Mouse (Mus musculus): ENCODE measurements around the gene Ppm1l. TPM values are rescaled to one million over a fixed set of nuclear protein-coding genes. Genes with fewer than 3 reads are reported as not detected.
"Not testable (repeated sequence)": the region's sequence is repeated elsewhere in the genome, so short reads cannot be mapped to it uniquely, and the experiment has no call there.

The Ppm1l gene
- polyA plus RNA-seq, 1 experiment from 2014 or later, result 8.3 TPM

DNA sequence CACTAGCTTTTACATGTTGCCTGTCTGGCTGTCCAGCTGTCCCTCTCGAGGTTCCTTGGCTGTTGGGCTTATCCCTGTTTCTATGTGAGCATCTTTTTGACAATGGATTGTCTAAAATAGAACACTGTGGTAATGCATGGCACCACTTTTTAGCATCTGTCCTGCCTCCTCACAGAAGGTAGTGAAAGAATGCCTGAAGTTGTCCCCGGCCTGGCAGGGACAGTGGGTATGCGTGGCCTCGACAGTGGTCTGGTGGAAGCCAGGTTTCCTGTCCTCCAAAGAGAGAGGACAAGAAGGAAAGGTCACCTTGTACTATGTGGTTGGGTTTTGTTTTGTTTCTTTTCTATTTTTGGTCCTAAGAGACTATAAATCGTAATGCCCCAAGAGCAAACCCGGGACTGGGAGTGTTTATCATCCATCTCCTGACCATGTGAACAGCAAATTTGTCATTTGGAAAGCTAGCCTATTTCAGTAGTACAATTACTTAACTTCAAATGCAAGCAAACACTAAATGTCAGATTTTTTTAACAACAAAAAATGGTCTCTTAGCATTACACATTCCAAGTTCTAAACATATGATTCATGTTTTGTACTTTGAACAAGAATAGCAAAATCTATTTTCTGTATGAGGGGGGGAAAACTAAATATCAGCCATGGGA lies 242.8 kb downstream of the Ppm1l start:
- H3K27ac ChIP-seq, result no peak overlapping the region
- H3K9me3 ChIP-seq, result no peaks in the 10 kb centered on the region
- peaks cover 8% of the 10 kb centered on the region; the same call in 1 of the 2 replicates for H3K4me1 ChIP-seq
- no peak for ATAC-seq (ENCODE audit: insufficient number of reproducible peaks, insufficient read depth, low FRiP score, low TSS enrichment, low read depth)
- H3K27me3 ChIP-seq, result no peaks in the 10 kb centered on the region
- H3K36me3 ChIP-seq, result no peaks in the 10 kb centered on the region
- WGBS, result 84% methylated on average over 6 of the region's 6 CpGs
- no peak overlapping the region for H3K4me2 ChIP-seq
- H3K9ac ChIP-seq, result no peak overlapping the region
- H3K4me3 ChIP-seq, result no peak overlapping the region

DNA sequence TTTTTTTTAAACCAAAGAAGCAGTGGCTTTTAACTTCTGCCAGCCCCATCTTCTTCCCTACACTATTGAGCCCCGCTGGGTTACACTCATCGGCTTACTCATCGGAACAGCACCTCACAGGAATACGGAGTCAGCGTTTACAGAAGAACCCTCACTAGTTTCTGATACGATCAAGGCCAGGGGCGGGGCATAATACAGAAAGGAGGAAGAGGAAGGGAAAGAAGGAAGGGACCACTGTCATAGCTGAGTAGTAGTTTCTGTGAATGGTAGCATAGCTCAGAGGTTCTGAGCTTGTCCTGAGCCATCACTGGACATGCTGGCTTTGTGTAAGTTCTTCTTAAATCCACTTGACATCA lies 243.3 kb downstream of the Ppm1l start:
- WGBS, result 92% methylated on average over 7 of the region's 7 CpGs
- H3K27me3 ChIP-seq, result no peaks in the 10 kb centered on the region
- H3K4me2 ChIP-seq, result no peak overlapping the region
- H3K36me3 ChIP-seq, result no peaks in the 10 kb centered on the region
- H3K27ac ChIP-seq, result no peak overlapping the region
- ATAC-seq (ENCODE audit: insufficient number of reproducible peaks, insufficient read depth, low FRiP score, low TSS enrichment, low read depth), result no peak
- no peak overlapping the region for H3K4me3 ChIP-seq
- H3K9me3 ChIP-seq, result no peaks in the 10 kb centered on the region
- peaks cover 8% of the 10 kb centered on the region; the same call in 1 of the 2 replicates for H3K4me1 ChIP-seq
- no peak overlapping the region for H3K9ac ChIP-seq

GRCm38 (mm10) chr3:69561686-69562085 lies 245.0 kb downstream of the Ppm1l start:
- Histone ChIP-seq H3K4me3 (no peak overlapping the region), H3K27ac (no peak overlapping the region), H3K36me3 (no peaks in the 10 kb centered on the region), H3K4me2 (no peak overlapping the region), H3K9me3 (no peaks in the 10 kb centered on the region), H3K9ac (no peak overlapping the region), H3K4me1 (peaks cover 8% of the 10 kb centered on the region; the same call in 1 of the 2 replicates), H3K27me3 (no peaks in the 10 kb centered on the region)
- 69% methylated on average over 5 of the region's 5 CpGs for WGBS
- no peak for ATAC-seq (ENCODE audit: insufficient number of reproducible peaks, insufficient read depth, low FRiP score, low TSS enrichment, low read depth)

DNA sequence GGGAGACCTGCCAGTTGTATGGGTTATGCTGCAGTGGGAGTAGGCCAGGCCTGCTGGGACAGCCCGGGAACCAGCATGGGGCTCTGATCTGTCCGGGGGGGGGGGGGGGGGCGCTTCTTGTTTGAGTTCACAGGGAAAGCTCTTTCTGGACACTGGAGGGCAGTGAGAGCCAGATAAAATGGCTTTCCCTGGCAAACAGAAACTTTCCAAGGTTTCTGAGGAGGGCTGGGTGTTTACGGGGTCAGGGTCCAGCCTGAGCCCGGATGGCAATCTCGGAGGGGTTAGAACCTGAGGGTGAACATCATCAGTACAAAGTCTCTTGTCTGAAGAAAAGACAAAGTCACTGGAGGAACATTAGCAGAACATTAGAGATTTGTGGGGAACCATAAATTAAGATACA lies 246.7 kb downstream of the Ppm1l start:
- 0 out of 2 replicates have a peak, but pooled peaks cover 4% of the 10 kb centered on the region for H3K4me1 ChIP-seq
- no peaks in the 10 kb centered on the region for H3K36me3 ChIP-seq
- no peak overlapping the region for H3K4me3 ChIP-seq
- H3K4me2 ChIP-seq, result no peak overlapping the region
- no peaks in the 10 kb centered on the region for H3K27me3 ChIP-seq
- H3K9me3 ChIP-seq, result no peaks in the 10 kb centered on the region
- WGBS, result 79% methylated on average over 6 of the region's 6 CpGs
- no peak overlapping the region for H3K9ac ChIP-seq
- no peak overlapping the region for H3K27ac ChIP-seq
- no peak for ATAC-seq (ENCODE audit: insufficient number of reproducible peaks, insufficient read depth, low FRiP score, low TSS enrichment, low read depth)

- WGBS, result 85% methylated on average over 1 of the region's 1 CpGs
Measured at GRCm38 (mm10) chr3:69565586-69565985, 248.9 kb downstream of the Ppm1l start.

DNA sequence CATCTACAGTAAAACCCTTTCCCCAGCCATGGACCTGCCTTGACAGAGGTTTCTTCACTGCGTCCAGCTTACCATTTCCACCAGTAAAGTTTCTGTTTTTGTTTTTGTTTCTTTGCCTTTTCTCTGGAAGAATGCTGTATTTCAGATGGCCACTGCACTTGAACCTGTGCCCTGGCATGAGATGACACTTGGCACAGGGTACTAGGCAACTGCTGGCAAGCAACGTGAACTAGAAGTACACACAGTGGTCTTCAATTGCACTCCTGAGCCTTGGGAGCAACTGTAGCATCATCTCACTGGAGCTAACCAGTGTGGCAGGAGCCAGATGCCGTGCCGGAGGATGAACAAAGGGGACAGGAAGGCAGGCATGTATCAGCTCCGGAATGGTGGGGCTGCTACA lies 255.9 kb downstream of the Ppm1l start:
- no peak overlapping the region for H3K9ac ChIP-seq
- H3K9me3 ChIP-seq, result no peaks in the 10 kb centered on the region
- no peaks in the 10 kb centered on the region for H3K27me3 ChIP-seq
- no peaks in the 10 kb centered on the region for H3K4me1 ChIP-seq
- no peak for ATAC-seq (ENCODE audit: insufficient number of reproducible peaks, insufficient read depth, low FRiP score, low TSS enrichment, low read depth)
- peaks cover 30% of the 10 kb centered on the region for H3K36me3 ChIP-seq
- 91% methylated on average over 5 of the region's 5 CpGs for WGBS
- no peak overlapping the region for H3K4me3 ChIP-seq
- H3K4me2 ChIP-seq, result no peak overlapping the region
- no peak overlapping the region for H3K27ac ChIP-seq

More at GRCm38 (mm10) chr3:69565586-69565985, 248.9 kb downstream of the Ppm1l start:
- not testable (repeated sequence) for H3K4me3 ChIP-seq; H3K27ac ChIP-seq; H3K36me3 ChIP-seq; H3K9ac ChIP-seq; ATAC-seq (ENCODE audit: insufficient number of reproducible peaks, insufficient read depth, low FRiP score, low TSS enrichment, low read depth); H3K27me3 ChIP-seq; H3K9me3 ChIP-seq; H3K4me1 ChIP-seq; H3K4me2 ChIP-seq

- Histone ChIP-seq H3K9ac (no peak overlapping the region), H3K27me3 (no peaks in the 10 kb centered on the region), H3K4me1 (no peaks in the 10 kb centered on the region), H3K9me3 (no peaks in the 10 kb centered on the region), H3K4me2 (no peak overlapping the region), H3K4me3 (no peak overlapping the region), H3K27ac (no peak overlapping the region), H3K36me3 (peaks cover 42% of the 10 kb centered on the region)
- WGBS, result 94% methylated on average over 11 of the region's 11 CpGs
- no peak for ATAC-seq (ENCODE audit: insufficient number of reproducible peaks, insufficient read depth, low FRiP score, low TSS enrichment, low read depth)
Measured at GRCm38 (mm10) chr3:69575577-69575976, 258.9 kb downstream of the Ppm1l start.

GRCm38 (mm10) chr3:69576715-69577114 lies 260.1 kb downstream of the Ppm1l start:
- H3K4me1 ChIP-seq, result no peaks in the 10 kb centered on the region
- no peak overlapping the region for H3K4me3 ChIP-seq
- H3K9me3 ChIP-seq, result no peaks in the 10 kb centered on the region
- H3K27ac ChIP-seq, result no peak overlapping the region
- H3K9ac ChIP-seq, result no peak overlapping the region
- peaks cover 42% of the 10 kb centered on the region for H3K36me3 ChIP-seq
- ATAC-seq (ENCODE audit: insufficient number of reproducible peaks, insufficient read depth, low FRiP score, low TSS enrichment, low read depth), result no peak
- no peaks in the 10 kb centered on the region for H3K27me3 ChIP-seq
- 82% methylated on average over 3 of the region's 3 CpGs for WGBS
- H3K4me2 ChIP-seq, result no peak overlapping the region

GRCm38 (mm10) chr3:69578791-69579190 lies 262.1 kb downstream of the Ppm1l start:
- Histone ChIP-seq H3K27ac (no peak overlapping the region), H3K27me3 (no peaks in the 10 kb centered on the region), H3K9me3 (no peaks in the 10 kb centered on the region), H3K4me2 (no peak overlapping the region), H3K4me1 (no peaks in the 10 kb centered on the region), H3K36me3 (peaks cover 45% of the 10 kb centered on the region), H3K4me3 (no peak overlapping the region), H3K9ac (no peak overlapping the region)
- no peak for ATAC-seq (ENCODE audit: insufficient number of reproducible peaks, insufficient read depth, low FRiP score, low TSS enrichment, low read depth)
- 100% methylated on average over 1 of the region's 1 CpGs for WGBS

DNA sequence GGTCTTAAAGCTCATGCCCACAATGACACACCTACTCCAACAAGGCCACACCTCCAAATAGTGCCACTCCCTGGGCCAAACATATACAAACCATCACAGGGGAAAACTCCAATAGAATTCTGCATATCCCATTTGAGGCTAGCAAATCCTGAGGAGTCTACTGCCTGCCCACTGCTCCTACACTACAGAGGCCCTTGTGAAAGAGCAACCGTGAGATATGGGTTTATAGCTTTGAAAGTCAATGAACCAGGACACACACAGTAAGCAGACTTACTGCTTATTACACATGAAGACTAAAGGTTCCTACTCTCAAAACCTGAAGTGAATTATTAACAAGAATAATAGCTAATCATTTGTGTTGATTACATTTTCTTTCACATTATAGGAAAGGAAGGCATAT lies 267.1 kb downstream of the Ppm1l start:
- 85% methylated on average over 1 of the region's 1 CpGs for WGBS
- peaks cover 13% of the 10 kb centered on the region for H3K36me3 ChIP-seq
- H3K9ac ChIP-seq, result no peak overlapping the region
- no peak overlapping the region for H3K4me2 ChIP-seq
- ATAC-seq (ENCODE audit: insufficient number of reproducible peaks, insufficient read depth, low FRiP score, low TSS enrichment, low read depth), result no peak
- H3K27me3 ChIP-seq, result no peaks in the 10 kb centered on the region
- H3K9me3 ChIP-seq, result no peaks in the 10 kb centered on the region
- H3K4me3 ChIP-seq, result no peak overlapping the region
- peaks cover 9% of the 10 kb centered on the region for H3K4me1 ChIP-seq
- no peak overlapping the region for H3K27ac ChIP-seq

DNA sequence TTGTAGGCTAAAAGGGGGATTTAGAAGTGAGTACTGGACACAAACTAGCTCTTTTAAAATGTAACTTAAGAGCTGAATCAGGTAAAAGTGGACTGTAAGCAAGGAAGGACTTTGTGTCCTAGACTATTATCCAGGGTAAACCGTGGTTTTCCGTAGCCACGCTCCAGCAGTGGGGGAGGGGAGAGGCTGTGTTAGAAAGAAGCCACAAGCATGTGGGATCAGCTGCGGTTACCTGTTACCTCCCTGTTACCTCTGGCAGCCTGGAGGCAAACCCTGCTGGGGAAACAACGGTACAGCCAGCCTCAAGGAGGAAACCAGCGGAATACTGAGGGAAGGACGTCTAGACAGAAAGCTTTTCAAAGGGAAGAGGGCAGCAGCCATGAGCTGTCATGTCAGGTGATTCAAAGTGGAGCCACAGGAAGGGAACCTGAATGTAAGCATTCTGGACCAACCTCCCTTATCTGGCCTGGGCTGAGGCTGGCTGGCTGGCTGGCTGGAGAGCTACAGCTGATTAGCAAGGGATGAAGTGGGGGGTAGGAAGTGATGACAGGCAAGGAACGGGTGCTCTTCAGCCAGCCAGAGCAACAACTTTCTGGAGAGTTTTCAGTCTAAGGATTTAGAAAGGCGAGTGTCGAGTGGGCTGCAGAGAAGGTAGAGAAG lies 271.6 kb downstream of the Ppm1l start:
- WGBS, result 31% methylated on average over 10 of the region's 10 CpGs
- Histone ChIP-seq H3K4me1 (peaks cover 9% of the 10 kb centered on the region), H3K4me2 (no peak overlapping the region), H3K27me3 (no peaks in the 10 kb centered on the region), H3K9me3 (peaks cover 4% of the 10 kb centered on the region; the same call in 1 of the 2 replicates), H3K9ac (no peak overlapping the region; the same call in 1 of the 2 replicates), H3K36me3 (peaks cover 7% of the 10 kb centered on the region), H3K27ac (no peak overlapping the region), H3K4me3 (no peak overlapping the region)
- ATAC-seq (ENCODE audit: insufficient number of reproducible peaks, insufficient read depth, low FRiP score, low TSS enrichment, low read depth), result no peak

GRCm38 (mm10) chr3:69593426-69593825 lies 276.8 kb downstream of the Ppm1l start:
- no peak overlapping the region for H3K4me3 ChIP-seq
- no peak overlapping the region for H3K27ac ChIP-seq
- H3K4me1 ChIP-seq, result peaks cover 8% of the 10 kb centered on the region; the same call in 1 of the 2 replicates
- peaks cover 6% of the 10 kb centered on the region; the same call in 1 of the 2 replicates for H3K36me3 ChIP-seq
- no peak overlapping the region for H3K9ac ChIP-seq
- H3K27me3 ChIP-seq, result no peaks in the 10 kb centered on the region
- peaks cover 4% of the 10 kb centered on the region; the same call in 1 of the 2 replicates for H3K9me3 ChIP-seq
- no peak for ATAC-seq (ENCODE audit: insufficient number of reproducible peaks, insufficient read depth, low FRiP score, low TSS enrichment, low read depth)
- H3K4me2 ChIP-seq, result no peak overlapping the region
- 89% methylated on average over 8 of the region's 8 CpGs for WGBS

All from embryonic facial prominence, embryonic 13.5 days (tissue).